Mouse (Mus musculus): ENCODE results near the gene Gpr182.
"Not testable (repeated sequence)": the region's sequence is repeated elsewhere in the genome, so short reads cannot be mapped to it uniquely, and the experiment has no call there.

Gpr182 gene

GRCm38 (mm10) chr10:127751548-127751947 lies at the start of gene Gpr182:
Gene Gpr182, minus strand, starts transcription at chr10:127751732.
- no peak for DNase-seq

GRCm38 (mm10) chr10:127800891-127801290 lies 49.4 kb upstream of the Gpr182 start, which contains the start of gene Rdh16:
Gene Rdh16, plus strand, starts transcription at chr10:127801152.
- DNase-seq, result no peak

- DNase-seq, result no peak
Observed at GRCm38 (mm10) chr10:127799295-127799694, 47.8 kb upstream of the Gpr182 start.

- not testable (repeated sequence) for DNase-seq
Observed at GRCm38 (mm10) chr10:127785411-127785810, 33.9 kb upstream of the Gpr182 start.

DNA sequence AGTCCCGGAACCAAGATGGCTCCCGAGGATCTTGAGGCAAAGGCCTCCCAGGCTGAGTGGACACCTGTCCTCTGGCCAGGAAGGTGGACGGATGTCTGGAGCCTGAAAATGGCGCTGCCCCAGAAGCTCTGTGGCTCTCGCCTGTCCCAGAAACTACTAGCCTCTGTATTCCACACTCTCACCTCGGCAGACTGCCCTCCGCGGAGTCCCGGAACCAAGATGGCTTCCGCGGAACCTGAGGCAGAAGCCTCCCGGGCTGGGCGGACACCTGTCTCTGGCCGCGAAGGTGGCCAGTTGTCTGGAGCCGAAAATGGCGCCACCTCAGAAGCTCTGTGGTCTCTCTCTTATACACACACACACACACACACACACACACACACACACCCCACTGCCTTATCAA lies 30.8 kb upstream of the Gpr182 start:
- DNase-seq, result not testable (repeated sequence)

- DNase-seq, result no peak
Observed at GRCm38 (mm10) chr10:127776011-127776410, 24.5 kb upstream of the Gpr182 start, which contains the start of gene Rdh9. Gene Rdh9, plus strand, starts transcription at chr10:127776386.

GRCm38 (mm10) chr10:127766564-127766963 lies 15.0 kb upstream of the Gpr182 start:
- no peak for DNase-seq

- peak; percentile 66 to 68 for DNase-seq
Observed at GRCm38 (mm10) chr10:127763914-127764680, 12.6 kb upstream of the Gpr182 start.

DNA sequence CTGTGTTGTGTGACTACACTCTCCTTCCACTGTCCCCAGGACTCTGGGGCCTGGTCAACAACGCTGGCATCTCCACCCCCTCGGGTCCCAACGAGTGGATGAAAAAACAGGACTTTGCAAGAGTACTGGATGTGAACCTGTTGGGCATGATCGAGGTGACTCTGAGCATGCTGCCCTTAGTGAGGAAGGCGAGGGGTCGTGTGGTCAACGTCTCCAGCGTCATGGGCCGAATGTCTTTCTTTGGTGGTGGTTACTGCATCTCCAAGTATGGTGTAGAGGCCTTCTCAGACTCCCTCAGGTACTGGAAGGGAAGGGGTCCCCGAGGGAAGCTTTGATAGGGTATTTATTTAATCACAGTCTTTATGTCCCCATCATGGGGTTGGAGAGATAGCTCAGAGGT lies 11.4 kb upstream of the Gpr182 start:
- DNase-seq, result peak in 1 of 2 experiments; percentile 1

DNA sequence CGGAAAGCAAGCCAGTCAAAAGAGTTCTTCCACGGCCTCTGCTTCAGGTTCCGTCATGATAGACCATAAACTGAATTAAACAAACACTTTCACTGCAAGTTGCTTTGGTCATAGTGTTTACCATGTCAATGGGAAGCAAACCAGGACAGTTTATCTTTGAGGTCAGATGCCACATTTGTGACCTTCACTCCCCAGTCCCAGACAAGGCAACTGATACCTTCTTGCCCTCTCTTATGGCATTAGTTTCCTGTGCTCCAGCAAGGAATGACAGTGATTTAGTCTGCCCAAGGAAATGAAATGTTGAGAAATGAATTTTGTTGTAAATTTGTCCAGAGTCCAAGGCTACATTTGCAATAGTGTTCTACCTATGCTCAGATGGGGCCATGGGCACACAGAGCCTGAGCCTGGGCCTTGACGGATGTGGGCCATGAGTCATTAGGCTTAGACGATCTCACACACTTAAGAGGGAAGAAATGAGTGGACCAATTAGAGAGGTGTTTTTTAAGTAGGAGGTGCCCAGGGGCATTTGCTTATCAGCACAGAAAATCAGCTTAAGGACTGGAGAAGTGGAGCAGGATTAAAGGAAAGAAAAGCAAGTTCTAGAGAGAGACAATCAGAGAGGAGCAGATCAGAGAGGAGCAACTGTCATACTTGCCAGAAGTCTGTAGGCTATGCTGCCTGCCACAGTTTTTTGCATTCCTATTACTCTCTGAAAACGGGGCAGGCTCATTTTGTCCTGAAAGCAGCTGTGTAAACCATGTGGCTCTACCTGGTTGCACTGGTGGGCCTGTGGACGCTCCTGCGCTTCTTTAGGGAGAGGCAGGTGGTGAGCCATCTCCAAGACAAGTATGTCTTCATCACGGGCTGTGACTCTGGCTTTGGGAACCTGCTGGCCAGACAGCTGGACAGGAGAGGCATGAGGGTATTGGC lies 7.9 kb upstream of the Gpr182 start, which contains the start of the genes Rdh1 and Rdh16f1:
Gene Rdh1, plus strand, starts transcription at position 541 of the 930 bp plus-strand sequence.
Gene Rdh16f1, plus strand, starts transcription at position 607 of the 930 bp plus-strand sequence.
- no peak for DNase-seq

DNA sequence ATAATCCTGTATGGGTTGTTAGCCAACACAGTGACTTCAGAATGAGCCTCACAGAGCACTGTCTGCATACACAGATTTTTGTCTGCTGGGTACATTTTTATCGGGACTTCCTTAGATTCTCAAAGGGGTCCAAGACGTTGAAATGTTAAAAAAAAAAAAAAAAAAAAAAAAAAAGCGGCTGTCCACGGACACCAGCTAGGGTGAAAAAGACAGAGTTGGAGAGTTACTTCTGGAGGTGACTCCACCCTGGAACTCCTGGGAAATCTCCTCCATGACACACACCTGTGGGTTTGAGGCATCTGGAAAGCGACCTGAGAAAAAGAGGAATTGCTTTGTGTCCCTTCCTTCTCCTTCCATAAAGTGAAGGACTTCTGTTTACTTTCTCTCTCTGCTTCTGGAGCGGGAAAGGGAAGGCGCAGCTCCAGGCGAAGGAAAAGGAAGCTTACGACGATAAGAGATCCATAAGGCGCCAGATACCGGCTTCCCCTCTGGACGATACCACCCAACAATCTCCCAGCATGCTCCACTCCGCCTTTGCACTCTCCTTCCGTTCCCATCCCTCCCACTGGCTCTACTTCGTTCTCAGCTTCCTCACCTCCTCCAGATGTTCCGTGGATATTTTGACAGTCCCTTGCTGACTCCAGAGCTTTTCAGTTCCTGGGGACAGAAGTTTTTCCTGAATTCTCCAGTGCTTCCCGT lies 4.4 kb upstream of the Gpr182 start:
- no peak for DNase-seq

DNA sequence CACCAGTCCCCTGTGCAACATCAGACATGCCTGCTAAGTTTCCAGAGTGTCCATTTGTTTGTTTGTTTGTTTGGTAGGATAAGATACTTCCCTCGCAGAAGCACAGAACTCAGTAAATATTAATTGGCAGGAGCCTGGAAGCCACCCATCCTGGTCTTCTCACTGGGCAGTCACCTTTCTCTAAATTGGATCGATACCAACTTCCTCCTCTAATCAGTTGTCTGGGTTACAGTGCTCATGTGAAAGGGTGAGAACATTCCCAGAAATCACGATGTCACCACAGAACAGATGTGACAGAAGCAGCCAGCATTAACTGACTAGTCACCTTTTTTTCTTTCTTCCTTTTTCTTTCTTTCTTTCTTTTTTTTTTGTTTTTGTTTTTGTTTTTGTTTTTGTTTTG lies 3.7 kb upstream of the Gpr182 start:
- no peak for DNase-seq

GRCm38 (mm10) chr10:127754566-127755166 lies 3.1 kb upstream of the Gpr182 start:
- DNase-seq, result peak; percentile 53 to 56

GRCm38 (mm10) chr10:127750136-127750777 lies 1.3 kb downstream of the Gpr182 start:
- peak; percentile 33 to 35 for DNase-seq

DNA sequence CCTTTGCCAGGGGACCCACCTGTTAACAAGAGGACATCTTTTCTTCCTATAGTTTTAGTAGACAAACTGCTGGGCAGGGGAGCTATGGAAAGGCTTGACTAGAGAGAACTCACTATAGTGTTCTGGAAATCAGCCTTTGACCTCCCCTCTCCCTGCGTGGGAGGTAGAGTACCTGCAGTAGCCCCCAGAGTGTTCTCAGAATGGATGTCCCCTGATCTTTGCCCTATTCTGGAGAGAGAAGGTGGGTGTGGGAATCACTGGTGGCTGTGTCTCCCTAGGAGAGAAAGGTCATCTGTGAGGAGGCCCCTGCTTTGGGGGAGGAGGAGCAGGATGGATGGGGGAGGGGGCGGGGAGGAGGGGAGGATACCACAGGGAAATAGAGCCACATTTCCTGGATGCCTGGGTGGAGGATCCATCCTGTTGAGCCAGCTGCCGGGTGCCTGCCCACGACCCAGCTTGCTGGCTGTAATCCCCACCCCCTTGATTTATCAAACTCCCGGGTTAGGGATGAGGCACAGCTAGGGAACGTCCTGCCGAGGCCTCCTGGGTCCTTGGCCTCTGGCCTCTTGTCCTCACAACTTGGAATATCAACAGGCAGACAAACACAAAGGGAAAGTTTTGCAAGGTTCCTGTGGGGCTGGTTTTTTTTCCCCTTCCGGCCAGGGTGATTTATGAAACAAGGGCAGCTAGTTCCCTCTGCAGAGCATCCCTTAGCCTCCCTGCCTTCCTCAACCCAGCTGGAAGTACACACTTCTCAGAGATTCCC lies 2.5 kb downstream of the Gpr182 start:
- DNase-seq, result no peak

GRCm38 (mm10) chr10:127747254-127747653 lies 4.3 kb downstream of the Gpr182 start:
- no peak for DNase-seq

- DNase-seq, result no peak
Observed at GRCm38 (mm10) chr10:127745886-127746285, 5.6 kb downstream of the Gpr182 start.

- peak; percentile 70 to 83 for DNase-seq
Observed at GRCm38 (mm10) chr10:127744661-127745060, 6.9 kb downstream of the Gpr182 start.

DNA sequence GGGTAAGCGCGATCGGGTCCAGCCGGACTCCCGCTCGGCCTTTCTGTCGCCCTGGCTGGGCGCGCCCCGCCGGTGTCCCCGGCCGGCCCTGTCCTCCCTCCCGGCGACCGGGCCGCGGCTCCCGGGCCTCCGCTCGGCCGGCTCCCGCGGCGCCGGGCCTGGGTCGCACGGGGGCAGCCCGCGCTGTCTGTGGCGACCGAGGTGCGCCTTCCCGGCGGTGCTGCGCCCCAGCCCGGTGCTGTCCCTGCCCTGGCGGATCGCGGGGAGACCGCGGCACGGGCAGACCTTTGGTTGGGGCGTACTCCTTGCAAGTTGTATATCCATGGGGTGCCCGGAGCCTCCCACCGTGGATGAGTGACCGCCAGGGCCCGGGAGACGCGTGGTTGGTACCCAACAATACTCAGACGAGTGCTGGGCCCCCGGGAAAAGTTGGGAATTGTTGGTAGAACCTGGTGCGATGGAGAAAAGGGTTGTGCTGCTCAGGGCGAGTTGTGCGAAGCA lies 11.8 kb downstream of the Gpr182 start:
- peak; percentile 59 to 65 for DNase-seq

GRCm38 (mm10) chr10:127739083-127739660 lies 12.4 kb downstream of the Gpr182 start, which contains the start of gene Zbtb39:
Gene Zbtb39, plus strand, starts transcription at chr10:127739538.
- peak; percentile 90 to 92 for DNase-seq

Data from cerebellum, postnatal 10 days (tissue).